Mouse (Mus musculus) CH12.LX (cell line): Measurements from ENCODE around the gene Cebpa. TPM values are rescaled to one million over a fixed set of nuclear protein-coding genes. Genes with fewer than 3 reads are reported as not detected.

ENCODE experiments used
- DNase-seq: peaks from one replicate; pipeline ENCODE4 v3.0.0-alpha.2; 2013; ENCODE audit errors: extremely low read depth
- H3K27ac ChIP-seq: 2 replicates; pipeline ENCODE4 v1.5.1; 2012; ENCODE audit warnings: low read depth, mild to moderate bottlenecking, control low read depth, moderate library complexity; ENCODE audit not compliant: insufficient read depth
- H3K27me3 ChIP-seq: replicated peaks from 2 replicates; pipeline ENCODE3; 2012; ENCODE audit warnings: inconsistent platforms
- H3K36me3 ChIP-seq, 2 experiments: replicated peaks in 1 of 2; 2 replicates each; pipeline versions ENCODE3 to v1.6.1; 2012; ENCODE audit warnings: inconsistent platforms in 1 of 2, low read length in 1 of 2, mild to moderate bottlenecking in 1 of 2, mixed read lengths in 1 of 2, moderate library complexity in 1 of 2; ENCODE audit not compliant: control insufficient read depth in 1 of 2, insufficient read depth in 1 of 2
- H3K4me1 ChIP-seq, 2 experiments: 2 replicates each; pipeline ENCODE4 v1.6.1; 2012; ENCODE audit warnings: inconsistent platforms in 1 of 2, moderate library complexity in 1 of 2; ENCODE audit not compliant: insufficient read depth in 2 of 2, control insufficient read depth in 1 of 2
- H3K4me2 ChIP-seq: 2 replicates; pipeline ENCODE4 v1.6.1; 2012; ENCODE audit warnings: low read depth, mild to moderate bottlenecking, control low read depth; ENCODE audit not compliant: poor library complexity, insufficient read depth, severe bottlenecking
- H3K4me3 ChIP-seq, 3 experiments: fragments of 150-350 bp in 1 of 3; sonication (generic) in 1 of 3; replicated peaks in 1 of 3; 2 replicates each; pipeline versions ENCODE3 to v1.5.1; 2011 to 2012; ENCODE audit warnings: low read depth in 2 of 3, low read length in 2 of 3, mild to moderate bottlenecking in 2 of 3, moderate library complexity in 2 of 3, control low read depth in 1 of 3, improper control_type of control experiment in 1 of 3, inconsistent platforms in 1 of 3, mixed read lengths in 1 of 3; ENCODE audit not compliant: poor library complexity in 1 of 3
- H3K79me2 ChIP-seq: replicated peaks from 2 replicates; pipeline ENCODE4 v1.6.1; 2012; ENCODE audit warnings: mild to moderate bottlenecking, moderate library complexity; ENCODE audit not compliant: control insufficient read depth, poor library complexity, insufficient read depth, severe bottlenecking; ENCODE audit errors: extremely low read depth
- H3K9ac ChIP-seq: 2 replicates; pipeline ENCODE4 v1.6.1; 2012; ENCODE audit warnings: low read depth, mild to moderate bottlenecking, control low read depth, moderate library complexity; ENCODE audit not compliant: insufficient read depth
- H3K9me3 ChIP-seq: replicated peaks from 2 replicates; pipeline ENCODE3; 2012; ENCODE audit warnings: low read length, inconsistent platforms, mixed read lengths
- BHLHE40 ChIP-seq: IDR thresholded peaks from 2 replicates; pipeline ENCODE4 v1.6.1; 2011; ENCODE audit warnings: mild to moderate bottlenecking, low read depth, low read length, improper control_type of control experiment
- ELF1 ChIP-seq: IDR thresholded peaks from 2 replicates; pipeline ENCODE4 v1.6.1; 2014; ENCODE audit warnings: low read depth, mild to moderate bottlenecking, inconsistent platforms, low read length, improper control_type of control experiment
- ETS1 ChIP-seq: conservative IDR thresholded peaks from 2 replicates; pipeline ENCODE4 v1.6.1; 2012; ENCODE audit warnings: low read depth, mild to moderate bottlenecking, inconsistent platforms, low read length, improper control_type of control experiment, moderate library complexity
- GABPA ChIP-seq: IDR thresholded peaks from 2 replicates; pipeline ENCODE4 v1.6.1; 2012; ENCODE audit warnings: low read depth, low read length, improper control_type of control experiment, inconsistent platforms; ENCODE audit not compliant: insufficient replicate concordance
- IRF4 ChIP-seq: IDR thresholded peaks from 2 replicates; pipeline ENCODE4 v1.6.1; 2014; ENCODE audit warnings: low read depth, mild to moderate bottlenecking, inconsistent platforms, low read length, improper control_type of control experiment
- MAFK ChIP-seq: IDR thresholded peaks from 2 replicates; pipeline ENCODE4 v1.6.1; 2011; ENCODE audit warnings: low read length, improper control_type of control experiment; ENCODE audit not compliant: insufficient replicate concordance
- MYC ChIP-seq: IDR thresholded peaks from 2 replicates; pipeline ENCODE4 v1.6.1; 2011; ENCODE audit warnings: low read depth, mild to moderate bottlenecking, improper control_type of control experiment, low read length
- NELFE ChIP-seq: IDR thresholded peaks from 2 replicates; pipeline ENCODE4 v1.6.1; 2011; ENCODE audit warnings: low read depth, low read length, improper control_type of control experiment
- SIN3A ChIP-seq: IDR thresholded peaks from 2 replicates; pipeline ENCODE4 v1.6.1; 2012; ENCODE audit warnings: low read length, improper control_type of control experiment, inconsistent platforms
- TBP ChIP-seq: conservative IDR thresholded peaks from 2 replicates; pipeline ENCODE4 v1.6.1; 2011; ENCODE audit warnings: low read depth, low read length, improper control_type of control experiment
- TCF12 ChIP-seq: IDR thresholded peaks from 2 replicates; pipeline ENCODE4 v1.6.1; 2014; ENCODE audit warnings: low read depth, mild to moderate bottlenecking, inconsistent platforms, low read length, improper control_type of control experiment
- USF1 ChIP-seq: IDR thresholded peaks from 2 replicates; pipeline ENCODE4 v1.6.1; 2014; ENCODE audit warnings: low read depth, mild to moderate bottlenecking, inconsistent platforms, low read length, improper control_type of control experiment
- ZNF384 ChIP-seq: IDR thresholded peaks from 2 replicates; pipeline ENCODE4 v1.6.1; 2012; ENCODE audit warnings: low read depth, low read length, improper control_type of control experiment, inconsistent platforms
- dilution Hi-C: fragments of 300-500 bp; cut with MboI; formaldehyde crosslinking; loops from 2 replicates; pipeline ENCODE4 v1.14.3; 2020; ENCODE audit warnings: low sequenced_read_pairs; ENCODE audit not compliant: extremely low pct_unique_long_range_greater_than_20kb, extremely low pct_ligation_motif_present
- in situ Hi-C: fragments of 300-500 bp; cut with MboI; formaldehyde crosslinking; loops from 3 replicates; pipeline ENCODE4 v1.14.3; 2019; ENCODE audit warnings: low sequenced_read_pairs, low pct_ligation_motif_present, low pct_unique_long_range_greater_than_20kb, mixed read lengths
- polyA plus RNA-seq: library from polyadenylated mRNA; unstranded; fragments of >175 nt; gene quantifications from 2 replicates; pipeline ENCODE4 v1.2.1, GENCODE M21; 2012; ENCODE audit warnings: low read depth; ENCODE audit not compliant: insufficient read length
- total RNA-seq, 2 experiments: library from RNA; depleted of rRNA; stranded (reverse); fragments of 300-350 nt in 1 of 2; fragments of >200 nt in 1 of 2; gene quantifications; 2 replicates each; pipeline ENCODE4 v1.2.3; 2012 to 2014

Gene Cebpa
- total and polyA plus RNA-seq, 3 experiments = not detected

GRCm38 (mm10) chr7:35117761-35118098 is 1.4 kb upstream of the Cebpa start:
- Histone ChIP-seq H3K4me3 (no peak overlapping the region), H3K9ac (no peak overlapping the region), H3K4me1 (no peaks in the 10 kb centered on the region), H3K36me3 (no peaks in the 10 kb centered on the region), H3K27ac (no peak overlapping the region), H3K9me3 (peaks cover 24% of the 10 kb centered on the region), H3K27me3 (no peaks in the 10 kb centered on the region), H3K79me2 (no peaks in the 10 kb centered on the region), H3K4me2 (no peak overlapping the region)
- dilution Hi-C loops (no loop called here), in situ Hi-C loops (no loop called here)
- DNase-seq = no peak
- TF ChIP-seq ETS1 = no peak
- TF ChIP-seq MYC = no peak
- TF ChIP-seq BHLHE40 = no peak
- TF ChIP-seq ZNF384 = no peak
- TF ChIP-seq USF1 = no peak

- H3K27me3 ChIP-seq = no peaks in the 10 kb centered on the region
- TF ChIP-seq TCF12 (no peak), IRF4 (no peak), GABPA (no peak), NELFE (no peak), SIN3A (no peak), ETS1 (no peak), TBP (no peak), ELF1 (no peak)
- dilution Hi-C loops = no loop called here
- H3K4me3 ChIP-seq = no peak overlapping the region
- no peak for DNase-seq
- in situ Hi-C loops = no loop called here
- H3K9me3 ChIP-seq = peaks cover 24% of the 10 kb centered on the region
- H3K4me2 ChIP-seq = no peak overlapping the region
- H3K9ac ChIP-seq = no peak overlapping the region
- H3K36me3 ChIP-seq = no peaks in the 10 kb centered on the region
- no peaks in the 10 kb centered on the region for H3K79me2 ChIP-seq
- no peaks in the 10 kb centered on the region for H3K4me1 ChIP-seq
- H3K27ac ChIP-seq = no peak overlapping the region
These were observed 853 bp upstream of the Cebpa start for GRCm38 (mm10) chr7:35118099-35118781.

GRCm38 (mm10) chr7:35119506-35120145 is 533 bp downstream of the Cebpa start:
- Histone ChIP-seq H3K79me2 (no peaks in the 10 kb centered on the region), H3K4me3 (no peak overlapping the region), H3K9me3 (peaks cover 24% of the 10 kb centered on the region), H3K4me2 (no peak overlapping the region), H3K9ac (no peak overlapping the region)
- no peak for DNase-seq
- TF ChIP-seq MAFK = no peak
- TF ChIP-seq, all 38 proteins: peak for 0
- H3K27ac ChIP-seq = no peak overlapping the region
- no peaks in the 10 kb centered on the region for H3K27me3 ChIP-seq
- peaks cover 0 to 6% of the 10 kb centered on the region in 2 experiments; a peak in 2 of 4 replicates for H3K4me1 ChIP-seq
- dilution Hi-C loops (no loop called here), in situ Hi-C loops (no loop called here)
- H3K36me3 ChIP-seq = no peaks in the 10 kb centered on the region
